Mouse (Mus musculus): ENCODE data around the gene Itga9.

Gene Itga9

GRCm38 (mm10) chr9:118606148-118606816 lies at the start of gene Itga9:
Gene Itga9, plus strand, starts transcription at chr9:118606690.
- POLR2A ChIA-PET, result interaction anchor here in 1 of 4 experiments (0.9 to 1.2 kb wide), 2 partner anchors 12 to 17 kb away, joined by 3 to 4 read pairs; no protein-coding TSS in a partner anchor
- CTCF ChIA-PET, result interaction anchor here (0.5 to 1.4 kb wide), 14 partner anchors 12 to 302 kb away, joined by 3 to 7 read pairs (median 4); no protein-coding TSS in a partner anchor

GRCm38 (mm10) chr9:118556951-118557780 lies 49.3 kb upstream of the Itga9 start:
- ChIA-PET POLR2A (interaction anchor here (0.6 to 3.3 kb wide), 14 partner anchors 8 to 168 kb away, joined by 3 to 23 read pairs (median 5); no protein-coding TSS in a partner anchor), CTCF (interaction anchor here in 3 of 4 experiments (0.6 to 1.7 kb wide), 8 partner anchors 14 to 364 kb away, joined by 3 to 4 read pairs (median 3); no protein-coding TSS in a partner anchor)

GRCm38 (mm10) chr9:118563356-118563755 lies 43.1 kb upstream of the Itga9 start:
- ChIA-PET CTCF (no interaction called here), POLR2A (interaction anchor here in 2 of 4 experiments (0.5 to 1.0 kb wide), 3 partner anchors 14 to 509 kb away, joined by 3 to 4 read pairs (median 3); no protein-coding TSS in a partner anchor)

GRCm38 (mm10) chr9:118563866-118564265 lies 42.6 kb upstream of the Itga9 start:
- CTCF ChIA-PET, result no interaction called here
- POLR2A ChIA-PET, result interaction anchor here in 3 of 4 experiments (1.0 to 1.2 kb wide), 3 partner anchors 8 to 27 kb away, joined by 3 to 4 read pairs (median 3); no protein-coding TSS in a partner anchor

- POLR2A ChIA-PET, result interaction anchor here in 3 of 4 experiments (1.0 to 2.4 kb wide), 4 partner anchors 9 to 27 kb away, joined by 3 to 6 read pairs (median 4); no protein-coding TSS in a partner anchor
- CTCF ChIA-PET, result no interaction called here
Measured at GRCm38 (mm10) chr9:118564696-118565095, 41.8 kb upstream of the Itga9 start.

GRCm38 (mm10) chr9:118569328-118569727 lies 37.2 kb upstream of the Itga9 start:
- ChIA-PET POLR2A (no interaction called here), CTCF (no interaction called here)

GRCm38 (mm10) chr9:118570865-118571264 lies 35.6 kb upstream of the Itga9 start:
- POLR2A ChIA-PET, result interaction anchor here in 2 of 4 experiments (1.1 to 1.5 kb wide), 2 partner anchors 33 to 82 kb away, joined by 3 read pairs; no protein-coding TSS in a partner anchor
- CTCF ChIA-PET, result interaction anchor here in 3 of 4 experiments (0.5 to 0.9 kb wide), 6 partner anchors 13 to 310 kb away, joined by 3 to 4 read pairs (median 3); partner anchors contain the start of gene Golga4 (in 1 of the 3)

- ChIA-PET POLR2A (interaction anchor here in 2 of 4 experiments (1.1 to 1.5 kb wide), 2 partner anchors 34 to 83 kb away, joined by 3 read pairs; no protein-coding TSS in a partner anchor), CTCF (interaction anchor here in 1 of 4 experiments (0.9 kb wide), 1 partner anchor 30 kb away, joined by 3 read pairs; no protein-coding TSS in a partner anchor)
Measured at GRCm38 (mm10) chr9:118571701-118572100, 34.8 kb upstream of the Itga9 start.

GRCm38 (mm10) chr9:118574911-118575310 lies 31.6 kb upstream of the Itga9 start:
- POLR2A ChIA-PET, result interaction anchor here in 2 of 4 experiments (1.2 to 2.4 kb wide), 4 partner anchors 9 to 18 kb away, joined by 3 to 8 read pairs (median 6); no protein-coding TSS in a partner anchor
- CTCF ChIA-PET, result no interaction called here

GRCm38 (mm10) chr9:118580371-118580770 lies 26.1 kb upstream of the Itga9 start:
- CTCF ChIA-PET, result interaction anchor here in 2 of 4 experiments (0.6 to 1.1 kb wide), 3 partner anchors 24 to 861 kb away, joined by 3 read pairs; no protein-coding TSS in a partner anchor
- POLR2A ChIA-PET, result interaction anchor here in 2 of 4 experiments (0.6 to 1.2 kb wide), 3 partner anchors 15 to 858 kb away, joined by 3 to 4 read pairs (median 3); no protein-coding TSS in a partner anchor

- ChIA-PET CTCF (interaction anchor here in 3 of 4 experiments (0.6 to 1.6 kb wide), 4 partner anchors 19 to 802 kb away, joined by 3 to 4 read pairs (median 4); no protein-coding TSS in a partner anchor), POLR2A (interaction anchor here in 2 of 4 experiments (0.6 to 1.1 kb wide), 2 partner anchors 10 to 356 kb away, joined by 3 read pairs; no protein-coding TSS in a partner anchor)
Measured at GRCm38 (mm10) chr9:118582757-118583156, 23.7 kb upstream of the Itga9 start.

GRCm38 (mm10) chr9:118584838-118585237 lies 21.7 kb upstream of the Itga9 start:
- POLR2A ChIA-PET, result interaction anchor here in 1 of 4 experiments (0.8 to 1.4 kb wide), 2 partner anchors 10 to 18 kb away, joined by 3 to 5 read pairs; no protein-coding TSS in a partner anchor
- CTCF ChIA-PET, result interaction anchor here in 1 of 4 experiments (0.9 kb wide), 1 partner anchor 323 kb away, joined by 3 read pairs; no protein-coding TSS in a partner anchor

- ChIA-PET POLR2A (interaction anchor here in 1 of 4 experiments (0.8 to 1.6 kb wide), 2 partner anchors 16 to 80 kb away, joined by 3 to 4 read pairs; partner anchors contain the start of gene Golga4), CTCF (interaction anchor here in 3 of 4 experiments (0.6 to 2.2 kb wide), 3 partner anchors 180 to 1078 kb away, joined by 3 to 8 read pairs (median 4); no protein-coding TSS in a partner anchor)
Measured at GRCm38 (mm10) chr9:118585998-118586397, 20.5 kb upstream of the Itga9 start.

- ChIA-PET CTCF (interaction anchor here in 2 of 4 experiments (0.5 to 2.2 kb wide), 5 partner anchors 16 to 321 kb away, joined by 3 to 8 read pairs (median 4); no protein-coding TSS in a partner anchor), POLR2A (interaction anchor here in 1 of 4 experiments (1.6 kb wide), 1 partner anchor 81 kb away, joined by 4 read pairs; the partner anchor contains the start of gene Golga4)
Measured at GRCm38 (mm10) chr9:118587115-118587514, 19.4 kb upstream of the Itga9 start.

- ChIA-PET POLR2A (interaction anchor here in 2 of 4 experiments (0.9 to 1.9 kb wide), 5 partner anchors 14 to 319 kb away, joined by 3 to 6 read pairs (median 4); partner anchors contain the start of gene Itga9 (in 1 of the 2)), CTCF (interaction anchor here (0.7 to 2.5 kb wide), 13 partner anchors 19 to 818 kb away, joined by 3 to 11 read pairs (median 3); partner anchors contain the start of gene Azi2 (in 1 of the 4))
Measured at GRCm38 (mm10) chr9:118589249-118589648, 17.2 kb upstream of the Itga9 start.

- CTCF ChIA-PET, result interaction anchor here in 2 of 4 experiments (0.5 to 2.5 kb wide), 7 partner anchors 13 to 318 kb away, joined by 3 to 11 read pairs (median 3); no protein-coding TSS in a partner anchor
Measured at GRCm38 (mm10) chr9:118590230-118590629, 16.3 kb upstream of the Itga9 start.

GRCm38 (mm10) chr9:118591633-118592032 lies 14.9 kb upstream of the Itga9 start:
- POLR2A ChIA-PET, result interaction anchor here in 2 of 4 experiments (0.9 to 2.5 kb wide), 4 partner anchors 11 to 307 kb away, joined by 3 to 8 read pairs (median 5); no protein-coding TSS in a partner anchor
- CTCF ChIA-PET, result interaction anchor here (0.5 to 1.4 kb wide), 7 partner anchors 11 to 317 kb away, joined by 3 to 8 read pairs (median 3); partner anchors contain the start of gene Itga9 (in 2 of the 4)

More at GRCm38 (mm10) chr9:118590230-118590629, 16.3 kb upstream of the Itga9 start:
- POLR2A ChIA-PET, result interaction anchor here in 2 of 4 experiments (0.8 to 1.9 kb wide), 4 partner anchors 13 to 227 kb away, joined by 3 to 6 read pairs (median 4); no protein-coding TSS in a partner anchor
